Mouse (Mus musculus) ES-Bruce4 (cell line): ENCODE measurements around the gene Hoxa5. TPM values are rescaled to one million over a fixed set of nuclear protein-coding genes. Genes with fewer than 3 reads are reported as not detected.

Experiments used
- H3K27ac ChIP-seq: 2 replicates; pipeline ENCODE4 v1.5.1; 2012; ENCODE audit warnings: low read length, inconsistent platforms; ENCODE audit not compliant: insufficient read depth
- H3K27me3 ChIP-seq: 2 replicates; pipeline ENCODE4 v1.6.1; 2012; ENCODE audit warnings: mild to moderate bottlenecking, low read length, inconsistent platforms; ENCODE audit not compliant: control insufficient read depth, poor library complexity, insufficient read depth, severe bottlenecking
- H3K36me3 ChIP-seq: 2 replicates; pipeline ENCODE4 v1.6.1; 2012; ENCODE audit warnings: inconsistent platforms, mild to moderate bottlenecking, low read length, moderate library complexity; ENCODE audit not compliant: control insufficient read depth, poor library complexity, insufficient read depth, severe bottlenecking
- H3K4me1 ChIP-seq: one replicate; pipeline ENCODE4 v1.8.1; 2011; ENCODE audit warnings: low read length; ENCODE audit not compliant: control insufficient read depth, insufficient read depth
- H3K4me3 ChIP-seq: 2 replicates; pipeline ENCODE4 v1.5.1; 2011; ENCODE audit warnings: low read depth, mild to moderate bottlenecking, low read length
- H3K9ac ChIP-seq: 2 replicates; pipeline ENCODE4 v1.6.1; 2012; ENCODE audit warnings: low read depth, mild to moderate bottlenecking, inconsistent platforms; ENCODE audit not compliant: poor library complexity, severe bottlenecking
- H3K9me3 ChIP-seq: replicated peaks from 2 replicates; pipeline ENCODE4 v1.6.1; 2012; ENCODE audit warnings: mild to moderate bottlenecking, low read length, inconsistent platforms; ENCODE audit not compliant: control insufficient read depth, poor library complexity, insufficient read depth, severe bottlenecking
- CTCF ChIP-seq: IDR thresholded peaks from one replicate; pipeline ENCODE4 v1.8.1; 2011; ENCODE audit warnings: low read depth, low read length
- EP300 ChIP-seq: IDR thresholded peaks from 2 replicates; pipeline ENCODE4 v1.6.1; 2011; ENCODE audit warnings: low read depth, low read length; ENCODE audit not compliant: insufficient read depth
- POLR2A ChIP-seq: IDR thresholded peaks from one replicate; pipeline ENCODE4 v1.8.1; 2011; ENCODE audit warnings: low read length; ENCODE audit not compliant: insufficient read depth
- polyA plus RNA-seq: library from polyadenylated mRNA; stranded (reverse); fragments of >200 nt; gene quantifications from 2 replicates; pipeline ENCODE4 v1.2.4, GENCODE M21; 2011; ENCODE audit warnings: low read depth; ENCODE audit not compliant: missing spikeins, insufficient read depth, insufficient read length

Hoxa5 gene
- polyA plus RNA-seq, 1 experiment = not detected

DNA sequence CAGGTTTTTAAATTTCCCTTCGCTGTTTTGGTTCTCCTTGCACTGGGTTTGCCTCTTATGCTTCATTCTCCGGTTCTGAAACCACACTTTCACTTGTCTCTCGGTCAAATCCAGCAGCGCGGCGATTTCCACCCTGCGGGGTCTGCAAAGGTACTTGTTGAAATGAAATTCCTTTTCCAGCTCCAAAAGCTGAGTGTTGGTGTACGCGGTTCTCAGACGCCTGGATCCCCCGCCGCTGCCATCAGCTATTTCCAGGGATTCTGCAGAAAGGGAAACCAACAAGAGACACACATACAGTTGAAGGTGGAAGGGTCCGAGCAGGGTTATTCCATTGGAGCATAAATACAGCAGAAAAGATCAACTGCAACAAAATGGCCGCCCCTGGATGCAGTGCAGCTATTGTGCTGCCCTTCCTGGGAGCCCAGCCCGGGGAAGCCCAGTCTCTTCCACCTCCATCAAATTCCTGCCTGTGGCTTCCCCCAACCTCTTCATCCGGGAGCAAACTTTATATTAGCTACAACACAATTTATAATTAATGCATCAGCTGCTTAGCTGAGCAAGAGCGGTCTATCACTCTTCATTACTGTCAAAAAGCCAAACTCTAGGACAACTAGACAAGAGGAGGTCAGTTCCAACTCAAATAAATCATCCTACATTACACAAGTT is 40.9 kb downstream of the Hoxa5 start:
- no peaks in the 10 kb centered on the region for H3K36me3 ChIP-seq
- no peak overlapping the region for H3K27ac ChIP-seq
- peaks cover 43% of the 10 kb centered on the region for H3K27me3 ChIP-seq
- H3K9ac ChIP-seq = no peak overlapping the region
- no peak overlapping the region for H3K4me3 ChIP-seq
- H3K9me3 ChIP-seq = no peaks in the 10 kb centered on the region
- TF ChIP-seq EP300 (no peak), POLR2A (no peak), CTCF (no peak)
- peaks cover 7% of the 10 kb centered on the region for H3K4me1 ChIP-seq

DNA sequence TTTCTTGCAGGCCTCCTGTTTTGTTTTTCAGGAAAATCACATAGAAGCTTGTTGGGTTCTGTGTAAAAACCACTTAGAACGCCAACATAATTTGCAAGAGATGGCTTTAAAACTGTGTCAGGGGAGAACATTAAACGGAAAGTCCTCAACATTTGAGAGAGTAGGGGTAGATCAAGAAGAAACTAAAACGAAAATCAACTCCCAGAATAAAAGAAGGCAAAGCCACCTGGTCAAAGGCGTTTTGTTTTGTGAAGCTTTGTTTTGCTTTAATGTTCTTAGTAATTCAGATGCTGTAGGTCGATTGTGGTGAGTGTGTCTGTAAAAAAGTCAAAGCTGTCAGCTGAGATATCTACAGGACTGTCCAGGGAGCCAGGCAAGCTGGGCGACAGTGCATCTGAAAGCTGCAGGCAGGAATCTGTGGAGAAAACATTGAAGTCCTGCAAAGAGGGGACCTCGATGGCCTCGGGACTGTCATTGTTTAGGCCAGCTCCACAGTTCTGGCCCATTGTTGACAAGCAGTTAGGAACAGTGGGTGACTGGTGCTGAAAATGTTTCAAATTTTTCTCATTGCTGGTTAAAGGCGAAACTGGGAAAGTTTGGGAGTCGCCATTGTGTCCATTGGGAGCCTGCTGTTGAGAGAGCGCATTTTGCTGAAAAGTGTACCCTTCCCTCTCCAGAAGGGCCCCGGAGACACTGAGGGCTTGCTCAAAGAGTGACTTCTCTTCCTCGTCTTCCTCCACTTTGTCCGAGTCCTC is 41.6 kb downstream of the Hoxa5 start:
- Histone ChIP-seq H3K4me3 (no peak overlapping the region), H3K4me1 (peaks cover 7% of the 10 kb centered on the region)

DNA sequence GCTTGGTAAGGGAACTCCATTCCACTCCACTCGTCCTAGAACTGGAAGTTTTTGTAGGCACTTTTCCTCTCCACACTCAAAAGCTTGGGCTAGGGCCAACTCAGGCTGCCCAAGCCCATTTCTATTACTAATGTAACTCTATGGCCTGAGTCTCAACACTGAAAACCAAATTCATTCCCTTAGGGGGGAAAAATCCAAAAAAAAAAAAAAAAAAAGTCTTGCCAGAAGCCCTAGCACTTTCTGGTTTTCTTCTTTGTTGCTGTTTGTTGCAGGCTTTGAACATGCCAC is 42.4 kb downstream of the Hoxa5 start:
- H3K36me3 ChIP-seq = no peaks in the 10 kb centered on the region
- H3K27ac ChIP-seq = no peak overlapping the region
- H3K4me3 ChIP-seq = no peak overlapping the region
- peaks cover 34% of the 10 kb centered on the region for H3K27me3 ChIP-seq
- H3K9ac ChIP-seq = no peak overlapping the region
- H3K4me1 ChIP-seq = peaks cover 7% of the 10 kb centered on the region
- H3K9me3 ChIP-seq = no peaks in the 10 kb centered on the region
- no peak for TF ChIP-seq EP300
- no peak for TF ChIP-seq CTCF
- TF ChIP-seq POLR2A = no peak

More for the DNA sequence above, 41.6 kb downstream of the Hoxa5 start:
- Histone ChIP-seq H3K36me3 (no peaks in the 10 kb centered on the region), H3K9me3 (no peaks in the 10 kb centered on the region), H3K27ac (no peak overlapping the region), H3K27me3 (peaks cover 40% of the 10 kb centered on the region), H3K9ac (no peak overlapping the region)
- TF ChIP-seq CTCF = no peak
- no peak for TF ChIP-seq POLR2A
- no peak for TF ChIP-seq EP300

DNA sequence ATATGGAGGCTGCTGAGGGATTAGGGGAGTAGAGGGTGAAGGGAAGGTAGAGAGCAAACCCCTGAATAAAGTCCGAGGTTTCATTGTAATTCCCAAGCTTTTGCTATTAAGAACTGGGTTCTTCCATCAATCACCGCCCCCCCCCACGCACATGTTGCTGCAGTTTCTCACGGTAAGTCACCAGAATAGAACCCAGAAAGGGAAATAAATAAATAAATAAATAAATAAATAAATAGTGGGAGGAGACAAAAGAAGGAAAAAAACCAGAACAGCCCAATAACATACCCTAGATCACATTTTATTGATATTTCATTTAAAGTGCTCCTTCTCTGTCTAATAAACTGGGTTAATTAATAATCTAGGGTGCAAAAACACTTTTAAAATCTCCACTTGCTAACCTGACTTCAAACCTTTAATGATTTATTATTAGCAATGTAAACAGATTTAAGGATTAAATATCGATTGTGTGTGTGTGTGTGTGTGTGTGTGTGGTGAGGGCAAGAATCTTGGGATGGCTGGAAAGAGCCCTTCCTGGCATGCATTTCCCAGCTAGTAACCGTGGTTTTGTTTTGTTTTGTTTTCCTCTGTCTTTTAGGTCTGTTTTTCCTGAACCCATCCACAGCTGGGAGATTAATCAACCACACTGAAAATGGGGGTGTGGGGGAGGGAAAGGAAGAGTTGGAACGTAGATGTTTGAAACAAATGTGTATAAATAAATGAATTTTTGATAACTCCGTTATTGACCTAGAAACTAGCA is 42.9 kb downstream of the Hoxa5 start:
- H3K9me3 ChIP-seq = no peaks in the 10 kb centered on the region
- H3K27me3 ChIP-seq = peaks cover 35% of the 10 kb centered on the region
- no peak overlapping the region for H3K9ac ChIP-seq
- H3K4me3 ChIP-seq = no peak overlapping the region
- no peaks in the 10 kb centered on the region for H3K36me3 ChIP-seq
- no peak overlapping the region for H3K27ac ChIP-seq
- H3K4me1 ChIP-seq = peaks cover 7% of the 10 kb centered on the region
- TF ChIP-seq POLR2A (no peak), CTCF (no peak), EP300 (no peak)

DNA sequence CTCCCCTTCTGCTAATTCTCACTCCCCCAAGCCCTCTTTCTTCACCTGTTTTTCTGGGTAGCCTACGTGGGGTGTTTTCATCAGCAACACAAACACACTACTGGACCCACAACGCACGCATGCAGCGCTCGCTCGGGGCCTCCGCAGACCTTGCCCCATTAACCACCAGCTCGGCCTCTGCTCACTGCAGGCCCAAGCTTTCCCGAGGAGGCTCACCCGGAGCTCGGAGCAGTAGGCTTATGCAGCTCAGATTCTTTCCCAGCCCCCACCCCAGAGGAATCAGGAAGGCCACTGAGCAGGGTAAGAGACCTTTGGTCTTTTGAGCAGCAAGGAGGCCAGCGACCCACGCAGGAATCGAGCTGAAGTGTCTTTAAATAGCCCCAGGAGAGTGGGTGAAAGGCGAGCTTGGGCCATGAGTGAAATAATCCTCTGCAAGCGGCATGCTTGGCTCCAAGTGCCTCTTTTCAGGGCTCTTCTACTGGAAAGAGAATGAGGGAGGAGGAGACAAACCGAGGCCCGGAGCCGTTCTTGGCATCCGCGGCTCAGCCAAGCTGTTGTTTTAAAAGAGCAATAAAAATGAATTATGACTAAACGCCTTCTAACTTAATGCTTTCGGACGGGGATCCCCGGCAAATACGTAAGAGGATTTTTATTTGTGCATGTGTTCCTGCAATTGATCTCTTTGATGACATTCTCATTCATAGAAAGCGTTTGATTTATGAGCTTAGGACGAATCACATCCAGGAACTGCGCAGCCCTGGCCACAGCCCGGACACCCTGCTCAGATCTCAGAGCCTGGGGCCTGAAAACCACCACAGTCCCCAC is 43.7 kb downstream of the Hoxa5 start:
- no peak overlapping the region for H3K4me3 ChIP-seq
- H3K36me3 ChIP-seq = no peaks in the 10 kb centered on the region
- no peak for TF ChIP-seq CTCF
- no peak for TF ChIP-seq EP300
- TF ChIP-seq POLR2A = no peak
- no peak overlapping the region for H3K9ac ChIP-seq
- no peaks in the 10 kb centered on the region for H3K9me3 ChIP-seq
- H3K27ac ChIP-seq = no peak overlapping the region
- H3K4me1 ChIP-seq = peaks cover 7% of the 10 kb centered on the region
- H3K27me3 ChIP-seq = peaks cover 34% of the 10 kb centered on the region
